Mouse (Mus musculus) right cerebral cortex, adult 18-20 months (tissue): ENCODE data around the gene Hoxa3.

Experiments
- DNase-seq: peaks from one replicate; pipeline ENCODE4 v3.0.0; 2022; ENCODE audit warnings: mixed read lengths

Gene Hoxa3

DNA sequence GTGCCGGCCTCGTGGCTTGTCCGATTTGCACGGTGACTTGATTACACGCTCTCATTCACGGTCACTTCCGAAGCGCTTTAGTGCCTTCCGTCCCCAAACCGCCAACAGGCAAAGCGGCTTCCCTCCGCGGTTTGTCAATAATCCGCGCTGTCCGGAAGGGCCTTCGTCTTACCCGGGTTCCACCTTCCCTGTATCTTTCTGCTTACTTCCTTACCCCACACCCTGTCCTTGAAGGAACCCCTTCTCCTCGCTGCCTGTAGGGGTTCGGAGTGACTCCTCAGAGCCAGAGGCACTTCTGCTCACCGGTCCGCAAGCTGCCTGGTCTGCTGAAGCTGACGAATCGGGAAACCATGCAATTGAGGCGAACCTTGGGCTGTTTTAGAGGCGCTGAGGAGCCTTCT is 33.3 kb upstream of the Hoxa3 start:
- DNase-seq: no peak

DNA sequence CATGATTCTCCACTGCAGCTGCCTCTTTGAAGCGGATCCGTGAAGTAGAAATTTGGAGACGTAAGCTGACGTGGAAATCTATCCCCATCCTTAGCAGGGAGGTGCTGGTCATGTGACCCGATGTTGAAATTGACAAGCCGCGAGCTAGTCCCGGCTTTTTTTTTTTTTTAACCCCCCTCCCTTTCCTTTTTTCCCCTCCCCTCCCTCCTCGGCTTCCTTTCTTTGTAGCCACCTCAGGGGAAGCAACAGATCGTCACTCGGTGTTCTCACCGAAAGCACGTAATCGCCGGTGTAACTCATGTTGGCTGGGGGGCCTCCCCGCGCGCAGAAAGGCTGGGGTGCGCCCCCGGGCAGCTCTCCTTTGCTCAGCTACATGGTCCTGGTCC is 32.6 kb upstream of the Hoxa3 start, which contains the start of gene Hoxa11:
Gene Hoxa11 (minus strand): TSS at position 54 of the 386 bp plus-strand sequence.
- no peak for DNase-seq

DNA sequence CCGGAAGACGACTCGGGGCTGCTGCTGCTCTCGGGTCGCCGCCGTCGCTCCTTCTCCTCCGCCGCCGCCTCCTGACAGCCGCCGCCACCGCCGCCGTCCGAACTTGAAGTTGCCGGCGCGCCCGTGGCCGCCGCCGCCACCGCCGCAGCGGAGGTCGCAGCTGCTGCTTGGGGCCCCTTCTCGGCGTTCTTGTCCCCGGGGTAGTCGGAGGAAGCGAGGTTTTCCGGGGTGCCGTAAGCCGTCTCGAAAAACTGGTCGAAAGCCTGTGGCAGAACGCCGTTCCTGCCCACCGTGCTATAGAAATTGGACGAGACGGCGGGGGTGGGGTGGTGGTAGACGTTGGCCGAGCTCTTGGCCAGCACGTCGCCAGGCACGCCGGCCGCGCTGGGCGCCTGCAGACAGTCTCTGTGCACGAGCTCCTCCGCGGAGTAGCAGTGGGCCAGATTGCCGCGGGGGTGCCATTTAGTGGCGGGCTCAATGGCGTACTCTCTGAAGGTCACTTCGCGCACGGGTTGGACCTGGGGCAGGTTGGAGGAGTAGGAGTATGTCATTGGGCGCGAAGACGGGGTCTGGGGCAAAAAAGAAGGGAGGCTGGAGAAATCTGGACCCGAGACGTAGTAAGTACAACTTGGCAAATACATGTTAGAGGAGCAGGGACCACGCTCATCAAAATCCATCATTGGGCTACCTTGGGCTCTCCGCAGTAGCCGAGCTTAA is 32.1 kb upstream of the Hoxa3 start:
- no peak for DNase-seq

DNA sequence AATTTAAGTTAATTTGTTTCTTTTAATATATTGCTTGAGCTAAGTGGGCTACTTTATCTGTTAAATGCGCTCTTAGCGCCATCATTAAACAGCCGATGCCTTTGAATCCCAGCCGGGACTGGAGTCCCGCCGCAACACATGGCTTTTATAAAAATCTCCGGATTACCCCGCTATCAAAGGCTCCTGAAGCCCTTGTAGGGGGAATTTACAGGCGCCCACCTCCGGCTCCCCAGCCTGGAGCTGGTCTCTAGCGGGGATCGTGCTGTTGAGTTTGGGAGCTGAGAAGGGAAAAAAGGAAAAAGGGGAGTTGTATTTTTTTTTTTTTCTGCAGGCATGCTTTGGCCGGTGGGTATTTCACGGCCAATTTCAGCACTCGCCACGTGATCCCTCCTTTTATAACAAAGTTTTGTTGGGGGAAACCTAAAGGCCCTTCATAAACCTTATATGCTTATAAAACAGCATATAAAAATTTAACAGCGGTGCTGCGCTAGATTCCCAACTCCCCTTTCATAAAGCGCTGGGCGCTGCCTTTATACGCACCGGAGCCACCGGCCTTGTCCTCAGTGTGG is 31.4 kb upstream of the Hoxa3 start:
- DNase-seq: no peak

DNA sequence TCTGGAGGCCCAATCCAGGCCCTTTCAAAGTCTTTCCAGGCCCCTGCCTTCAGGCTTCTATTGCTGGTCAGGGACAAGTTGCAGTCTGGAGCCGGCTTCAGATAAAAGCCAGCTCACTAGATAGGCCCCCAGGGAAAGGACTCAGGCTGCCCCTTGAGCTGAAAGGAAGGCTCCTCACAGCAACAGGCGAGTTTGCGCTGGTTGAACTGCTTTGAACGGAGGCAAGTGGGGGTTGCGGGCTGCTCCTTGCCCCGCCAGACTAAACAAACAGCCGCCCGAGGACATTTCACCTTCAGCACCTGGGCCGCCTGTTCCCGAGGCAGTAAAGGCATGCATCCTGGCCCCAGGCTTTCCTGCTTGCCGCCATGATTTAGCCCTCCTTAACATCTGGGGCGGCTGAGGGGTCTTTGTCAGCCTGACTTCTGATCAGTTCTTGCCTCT is 30.6 kb upstream of the Hoxa3 start:
- DNase-seq: no peak

DNA sequence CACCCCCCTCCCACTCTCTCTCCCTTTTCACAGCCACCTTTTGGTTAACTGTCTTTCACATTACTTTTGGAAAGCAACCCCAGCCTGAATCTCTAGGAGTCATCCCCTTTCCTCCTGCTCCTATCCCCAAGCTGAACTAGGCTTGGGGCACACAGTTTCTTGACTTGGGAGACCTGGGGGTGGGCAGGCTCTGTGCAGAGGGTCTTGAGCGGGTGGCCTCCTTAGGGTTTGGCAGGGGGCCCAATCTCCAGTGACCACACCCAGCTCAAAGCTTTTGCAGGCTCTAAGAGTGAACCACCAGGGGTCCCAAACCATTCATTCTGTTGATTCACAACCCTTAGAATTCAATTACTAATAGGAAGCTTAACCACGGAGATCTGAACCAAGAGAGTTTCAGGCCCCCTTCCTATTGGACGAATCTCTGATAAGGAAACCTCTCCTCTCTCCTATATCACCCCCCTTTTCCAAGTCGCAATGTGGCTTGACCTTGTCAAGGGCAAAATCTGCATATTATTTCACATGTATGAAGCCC is 29.7 kb upstream of the Hoxa3 start:
- DNase-seq: no peak

DNA sequence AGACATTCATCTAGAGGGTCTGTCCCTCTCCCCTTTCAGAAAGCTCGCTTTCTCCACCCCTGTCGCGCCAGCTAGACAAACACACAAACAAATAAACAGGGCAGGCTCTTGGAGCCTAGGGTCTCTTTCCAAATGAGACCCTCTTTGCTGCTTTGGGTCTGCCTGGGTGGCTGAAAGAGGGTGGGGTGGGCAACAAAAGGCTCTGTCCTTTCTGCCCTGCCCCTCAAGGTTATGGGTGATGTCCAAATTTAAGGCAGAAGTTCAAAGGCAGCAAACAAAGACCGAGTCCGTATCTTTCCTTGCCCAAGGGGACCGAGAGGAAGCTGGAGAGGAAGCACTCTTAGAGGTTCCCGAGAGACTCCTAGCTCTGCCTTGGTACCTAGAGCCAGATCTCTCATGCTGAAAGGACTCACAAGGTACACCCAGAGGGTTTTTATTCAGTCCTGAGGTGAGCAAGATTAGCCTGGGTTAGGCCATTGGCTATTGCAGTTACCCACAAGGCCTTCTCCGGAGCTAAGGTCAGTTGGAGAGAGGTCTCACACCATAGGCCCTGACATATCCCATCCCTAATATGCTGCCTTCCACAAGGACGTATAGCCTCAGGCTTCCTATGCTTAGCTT is 28.0 kb upstream of the Hoxa3 start:
- DNase-seq: no peak

- DNase-seq: no peak
Measured at GRCm38 (mm10) chr6:52240389-52241000, 27.4 kb upstream of the Hoxa3 start, which contains the start of gene Hoxa10. Hoxa10 (minus strand) TSS chr6:52240854.

GRCm38 (mm10) chr6:52239625-52240388 is 26.7 kb upstream of the Hoxa3 start:
- no peak for DNase-seq

GRCm38 (mm10) chr6:52238976-52239375 is 25.8 kb upstream of the Hoxa3 start:
- no peak for DNase-seq

DNA sequence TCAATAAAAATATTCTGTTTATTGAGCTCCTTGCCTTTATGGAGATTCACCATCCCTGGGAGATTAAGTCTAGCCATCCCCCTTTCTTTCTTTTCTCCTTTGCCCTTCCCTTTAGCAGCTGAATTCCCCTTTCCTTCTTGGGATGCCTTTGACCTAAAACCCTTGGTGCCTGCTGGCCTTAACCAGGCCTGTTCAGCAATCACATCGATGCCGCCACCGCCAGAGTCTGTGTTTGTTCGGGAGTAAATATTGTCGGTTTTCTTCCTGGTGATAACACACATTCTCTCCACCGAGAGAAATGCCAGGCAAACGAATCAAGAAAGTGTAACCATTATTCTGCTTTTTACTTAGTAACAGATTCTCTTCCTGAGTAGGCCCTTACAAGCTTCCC is 25.0 kb upstream of the Hoxa3 start:
- DNase-seq: no peak

GRCm38 (mm10) chr6:52237346-52238154 is 24.4 kb upstream of the Hoxa3 start:
- DNase-seq: no peak

DNA sequence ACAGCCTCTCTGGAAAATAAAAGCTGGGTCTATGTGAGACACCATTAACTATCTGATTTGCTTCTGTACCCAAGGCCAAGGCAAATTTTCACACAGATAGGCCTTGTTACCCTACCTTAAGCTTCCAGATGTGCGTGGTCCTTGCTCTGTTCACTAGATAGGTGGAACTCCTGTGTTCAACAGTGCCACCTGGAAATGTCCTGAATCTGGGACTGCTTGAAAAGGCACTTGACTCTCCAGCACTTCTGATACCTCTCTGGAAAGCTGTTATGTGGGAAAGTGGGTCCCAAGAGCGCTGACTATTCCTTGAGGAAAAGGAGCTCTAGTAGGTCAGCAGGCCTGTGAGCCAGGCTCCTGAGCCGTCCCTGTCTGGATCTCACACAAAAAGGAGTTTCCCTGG is 23.7 kb upstream of the Hoxa3 start:
- DNase-seq: no peak

DNA sequence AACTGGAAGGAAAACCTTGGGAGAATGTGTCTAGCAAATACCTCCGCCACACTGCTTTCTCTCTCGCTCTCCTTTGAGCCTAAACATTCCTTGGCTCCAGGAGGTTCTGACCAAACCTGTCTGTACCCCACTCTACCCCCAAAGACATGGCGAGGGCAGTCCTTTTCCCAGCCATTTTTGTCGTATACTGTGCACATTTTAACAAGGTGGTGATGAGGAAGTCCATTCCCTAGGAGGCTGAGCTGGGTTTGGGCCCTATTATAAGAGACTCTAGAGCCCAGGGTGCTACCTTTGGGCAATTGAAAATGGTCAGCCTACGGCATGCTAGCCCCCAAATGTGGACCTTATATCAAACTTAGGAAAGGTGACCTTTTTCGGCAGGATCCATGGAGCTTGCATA is 22.7 kb upstream of the Hoxa3 start:
- no peak for DNase-seq

- no peak for DNase-seq
Measured at GRCm38 (mm10) chr6:52235267-52235666, 22.1 kb upstream of the Hoxa3 start.

DNA sequence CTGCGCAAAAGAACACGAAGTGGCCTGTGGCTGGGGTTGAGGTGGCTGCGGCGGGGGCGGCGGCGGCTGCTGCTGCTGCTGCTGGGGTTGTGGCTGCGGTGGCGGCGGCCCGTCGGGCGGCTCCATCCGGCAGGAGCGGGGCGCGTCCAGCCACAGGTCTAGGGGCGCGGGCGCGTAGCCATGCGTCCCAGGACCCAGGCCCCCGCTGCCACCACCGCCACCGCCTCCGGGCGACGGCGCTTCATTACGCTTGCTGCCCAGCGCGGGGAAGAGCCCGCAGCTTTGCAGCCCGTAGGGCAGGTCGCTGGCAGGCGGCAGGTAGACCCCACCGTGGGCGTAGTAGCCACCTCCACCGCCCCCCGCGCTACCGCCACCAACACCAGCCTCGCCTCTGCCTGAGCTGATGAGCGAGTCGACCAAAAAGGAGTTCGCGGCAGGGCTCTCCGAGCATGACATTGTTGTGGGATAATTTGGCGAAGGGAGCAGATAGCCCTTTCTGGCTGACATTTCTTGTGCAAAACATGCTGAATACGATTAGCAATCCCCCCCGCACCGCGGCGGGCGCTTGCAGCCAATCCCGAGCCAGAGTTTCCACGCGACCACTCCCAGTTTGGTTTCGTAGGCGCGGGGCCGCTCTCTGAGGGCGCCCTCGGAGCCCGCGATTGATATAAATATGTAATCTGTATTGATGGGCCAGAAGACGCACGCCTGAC is 21.4 kb upstream of the Hoxa3 start:
- DNase-seq: no peak

DNA sequence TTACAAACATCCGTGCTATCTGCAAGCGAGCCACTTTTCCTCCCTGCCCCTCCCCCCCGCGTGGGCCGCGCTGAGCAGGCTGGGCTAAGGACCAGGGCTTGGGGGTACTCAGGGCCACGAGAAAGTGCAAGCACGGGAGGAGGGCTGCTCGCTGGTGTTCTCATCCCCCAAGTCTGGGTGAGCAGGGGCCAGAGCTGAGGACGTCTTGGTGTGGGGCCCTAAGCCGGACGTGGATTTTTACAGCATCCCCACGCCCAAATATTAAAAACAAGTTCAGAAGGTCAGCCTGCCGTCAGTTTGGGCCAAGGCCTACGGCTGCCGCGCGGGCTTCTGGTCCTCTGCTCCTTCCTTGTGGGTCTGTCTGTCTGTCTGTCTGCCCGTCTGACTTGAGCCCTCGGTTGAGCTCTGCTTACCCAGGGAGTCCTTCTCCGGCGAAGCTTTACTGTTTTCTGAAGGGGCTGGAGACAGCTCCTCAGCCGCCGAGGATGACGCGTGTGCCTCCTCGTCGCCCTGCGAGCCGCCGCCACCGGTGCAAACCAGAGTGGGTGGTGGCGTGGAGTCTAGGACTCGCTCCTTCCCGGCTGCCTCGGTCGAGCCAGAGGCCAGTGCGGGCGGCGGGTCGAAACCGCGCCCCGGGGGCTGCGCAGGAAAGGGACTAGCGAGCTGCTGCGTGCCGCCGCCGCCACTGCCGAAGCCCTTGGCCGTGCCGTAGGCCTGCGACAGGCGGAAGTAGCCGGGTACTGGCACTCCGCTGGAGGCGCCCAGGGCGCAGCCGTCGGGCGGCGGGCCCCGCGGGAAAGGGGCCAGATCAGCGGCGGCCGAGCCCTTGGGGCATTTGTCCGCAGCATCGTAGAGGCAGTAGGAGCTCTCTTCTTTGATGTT is 20.7 kb upstream of the Hoxa3 start:
- no peak for DNase-seq

DNA sequence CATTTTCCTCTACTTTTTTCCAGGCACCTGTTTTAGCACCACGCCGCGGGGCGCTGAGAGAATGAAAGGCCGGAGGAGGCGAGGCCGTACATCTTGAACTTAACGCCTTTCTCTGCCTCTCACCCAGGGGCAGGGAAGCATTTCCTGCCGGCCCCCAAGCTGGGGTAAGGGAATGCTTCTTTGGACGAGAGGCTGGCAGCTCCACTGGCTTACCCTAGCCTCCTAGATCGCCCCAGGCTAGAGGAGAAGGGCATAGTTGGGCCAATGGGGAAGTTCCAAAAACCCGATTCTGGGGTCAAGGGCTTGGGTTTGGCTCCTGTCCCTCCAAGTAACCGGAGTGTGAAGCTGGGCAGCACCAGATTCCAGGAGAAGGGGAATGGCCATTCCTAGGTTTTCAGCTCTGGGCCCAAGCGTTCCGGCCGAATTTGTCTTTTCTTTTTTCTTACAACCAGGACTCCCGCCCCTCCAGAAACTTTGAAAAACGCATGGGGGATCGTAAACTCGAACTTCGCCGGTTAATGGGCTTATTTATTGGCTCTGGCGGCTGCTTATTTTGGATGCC is 19.9 kb upstream of the Hoxa3 start:
- DNase-seq: no peak

DNA sequence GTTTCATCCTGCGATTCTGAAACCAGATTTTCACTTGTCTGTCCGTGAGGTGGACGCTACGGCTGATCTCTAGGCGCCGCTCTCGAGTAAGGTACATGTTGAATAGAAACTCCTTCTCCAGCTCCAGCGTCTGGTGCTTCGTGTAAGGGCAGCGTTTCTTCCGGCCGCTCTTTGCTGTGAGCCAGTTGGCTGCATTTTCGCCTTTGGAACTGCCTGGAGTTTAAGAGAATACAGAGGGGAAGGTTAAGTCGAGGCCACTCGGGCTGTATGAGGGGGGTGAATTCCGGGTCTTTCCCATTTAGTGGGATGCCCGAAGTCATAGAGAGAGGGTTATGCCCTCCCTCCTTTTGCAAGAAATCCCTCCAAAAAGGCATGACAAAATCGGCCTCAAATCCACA is 19.4 kb upstream of the Hoxa3 start:
- DNase-seq: no peak
